Mouse (Mus musculus): ENCODE data around the gene Olfr1564. TPM values are rescaled to one million over a fixed set of nuclear protein-coding genes. Genes with fewer than 3 reads are reported as not detected.
"Not testable (repeated sequence)": the region's sequence is repeated elsewhere in the genome, so short reads cannot be mapped to it uniquely, and the experiment has no call there.

The Olfr1564 gene
- not detected in 2 replicates for polyA plus RNA-seq (2012; ENCODE audit: insufficient read depth, insufficient read length, low replicate concordance, missing spikeins)

- WGBS, result 80% methylated on average over 2 of the region's 2 CpGs
- H3K27ac ChIP-seq (ENCODE audit: insufficient read depth, low read depth, low read length), result no peak within 1 kb of the TSS
These were observed at the start of gene Olfr1564 for GRCm38 (mm10) chr17:33221590-33221989. Gene Olfr1564 (minus strand): TSS chr17:33221690.

GRCm38 (mm10) chr17:33268907-33269306 lies 47.4 kb upstream of the Olfr1564 start:
- TF ChIP-seq CTCF (IDR thresholded peaks at IDR 0.05; ENCODE audit: insufficient read depth, low read depth, low read length) (no peak), POLR2A (IDR thresholded peaks at IDR 0.05; ENCODE audit: insufficient read depth, low read depth, low read length) (no peak)
- 87% methylated on average over 9 of the region's 9 CpGs for WGBS
- no peak overlapping the region for H3K27ac ChIP-seq (ENCODE audit: insufficient read depth, low read depth, low read length)

More at GRCm38 (mm10) chr17:33221590-33221989, at the start of gene Olfr1564:
- Histone ChIP-seq H3K4me1 (ENCODE audit: control insufficient read depth, insufficient read depth, low read length) (no peaks in the 10 kb centered on the region), H3K4me3 (ENCODE audit: insufficient read depth, low read depth, low read length) (no peak within 1 kb of the TSS)
- no peak for TF ChIP-seq CTCF (IDR thresholded peaks at IDR 0.05; ENCODE audit: insufficient read depth, low read depth, low read length)
- TF ChIP-seq POLR2A (IDR thresholded peaks at IDR 0.05; ENCODE audit: insufficient read depth, low read depth, low read length), result no peak

GRCm38 (mm10) chr17:33264376-33264775 lies 42.9 kb upstream of the Olfr1564 start, which contains the start of gene Olfr63:
Gene Olfr63 (plus strand): TSS chr17:33264676.
- H3K4me1 ChIP-seq (ENCODE audit: control insufficient read depth, insufficient read depth, low read length), result no peaks in the 10 kb centered on the region
- no peak for TF ChIP-seq CTCF (IDR thresholded peaks at IDR 0.05; ENCODE audit: insufficient read depth, low read depth, low read length)
- TF ChIP-seq POLR2A (IDR thresholded peaks at IDR 0.05; ENCODE audit: insufficient read depth, low read depth, low read length), result no peak
- WGBS, result 65% methylated on average over 1 of the region's 1 CpGs
- no peak within 1 kb of the TSS for H3K4me3 ChIP-seq (ENCODE audit: insufficient read depth, low read depth, low read length)
- H3K27ac ChIP-seq (ENCODE audit: insufficient read depth, low read depth, low read length), result no peak within 1 kb of the TSS

More at GRCm38 (mm10) chr17:33268907-33269306, 47.4 kb upstream of the Olfr1564 start:
- no peak overlapping the region for H3K4me3 ChIP-seq (ENCODE audit: insufficient read depth, low read depth, low read length)
- no peaks in the 10 kb centered on the region for H3K4me1 ChIP-seq (ENCODE audit: control insufficient read depth, insufficient read depth, low read length)

DNA sequence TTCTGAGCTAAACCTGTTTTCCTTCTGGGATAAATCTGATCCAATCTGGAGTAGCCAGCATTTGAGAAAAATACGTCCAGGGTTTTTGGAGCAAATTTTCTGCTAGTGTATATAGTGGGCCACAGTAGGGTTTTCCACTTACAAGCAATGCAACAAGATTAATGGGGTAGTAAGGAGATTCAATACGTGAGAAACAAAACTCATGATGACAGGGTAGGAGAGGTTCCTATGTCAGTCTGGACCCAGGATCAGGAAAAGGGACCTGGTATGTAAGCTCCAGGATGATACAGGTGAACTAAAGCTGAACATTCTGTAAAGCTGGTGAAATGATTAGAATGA lies 33.8 kb upstream of the Olfr1564 start:
- H3K4me1 ChIP-seq (ENCODE audit: control insufficient read depth, insufficient read depth, low read length); H3K4me3 ChIP-seq (ENCODE audit: insufficient read depth, low read depth, low read length); H3K27ac ChIP-seq (ENCODE audit: insufficient read depth, low read depth, low read length): not testable (repeated sequence)
- no CpG with 5 or more reads among the region's 2 CpGs for WGBS

DNA sequence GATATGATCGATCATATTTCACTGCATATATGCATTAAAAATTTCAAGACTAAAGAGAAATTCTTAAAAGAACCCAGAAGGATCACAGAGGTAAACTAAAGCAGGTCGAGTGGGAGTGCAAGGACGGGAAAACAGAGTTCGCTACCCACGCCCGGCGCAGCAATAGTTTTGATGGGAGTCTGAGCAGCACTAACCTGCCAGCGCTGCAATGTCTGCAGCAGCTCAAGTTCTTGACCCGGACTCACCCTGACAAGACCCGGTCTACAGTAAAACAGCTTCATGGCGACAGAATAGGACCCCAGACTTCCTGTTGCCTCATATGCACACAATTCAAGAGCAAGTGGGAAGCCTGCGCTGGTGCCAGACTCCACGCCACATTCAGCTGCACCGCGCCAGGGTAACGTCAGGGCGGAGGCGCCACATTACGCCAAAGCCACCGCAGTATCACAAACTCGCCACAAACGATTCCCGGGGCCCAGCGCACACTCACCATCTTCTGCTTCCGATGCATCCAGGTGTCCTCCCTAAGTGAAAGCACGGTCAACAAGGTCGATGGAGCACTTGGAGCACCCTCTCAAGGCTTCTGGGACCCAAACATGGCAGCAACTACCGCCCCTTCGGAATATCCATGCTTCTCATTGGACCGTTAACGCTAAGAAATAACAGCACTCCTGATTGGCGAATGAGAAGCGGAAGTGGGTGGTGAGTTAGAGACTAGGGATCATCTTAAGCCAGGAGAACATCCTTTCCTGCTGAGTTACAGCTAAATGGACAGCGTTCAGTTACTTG lies 33.2 kb upstream of the Olfr1564 start, which contains the start of gene Zfp955a:
TSS of gene Zfp955a (minus strand) at position 616 of the 789 bp plus-strand sequence.
- not testable (repeated sequence) for H3K4me1 ChIP-seq (ENCODE audit: control insufficient read depth, insufficient read depth, low read length); H3K4me3 ChIP-seq (ENCODE audit: insufficient read depth, low read depth, low read length); H3K27ac ChIP-seq (ENCODE audit: insufficient read depth, low read depth, low read length)
- 42% methylated on average over 1 of the region's 34 CpGs for WGBS

- not testable (repeated sequence) for H3K4me1 ChIP-seq (ENCODE audit: control insufficient read depth, insufficient read depth, low read length); H3K27ac ChIP-seq (ENCODE audit: insufficient read depth, low read depth, low read length); H3K4me3 ChIP-seq (ENCODE audit: insufficient read depth, low read depth, low read length)
- WGBS, result 90% methylated on average over 1 of the region's 1 CpGs
These were observed 15.2 kb upstream of the Olfr1564 start for GRCm38 (mm10) chr17:33236646-33237045.

DNA sequence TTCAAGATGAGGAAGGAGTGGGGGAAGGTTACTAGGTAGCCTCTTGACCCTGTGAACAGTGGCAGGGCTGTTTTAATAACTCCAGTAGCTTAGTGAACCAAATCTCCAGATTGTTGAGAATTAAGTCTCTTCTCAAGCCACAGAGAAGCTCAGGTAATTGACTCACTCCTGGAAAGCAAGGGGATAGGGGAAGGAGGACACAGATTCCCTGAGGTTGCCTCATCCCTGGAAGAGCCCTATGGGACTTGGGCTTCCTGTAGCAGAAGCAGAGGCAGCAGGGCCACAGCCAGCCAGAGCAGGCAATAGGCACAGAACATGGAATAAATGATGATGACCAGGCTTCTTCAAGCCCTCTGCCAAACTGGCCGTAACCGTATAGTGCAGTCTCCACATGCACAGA lies 30.5 kb downstream of the Olfr1564 start, which contains the start of gene Olfr239:
TSS of gene Olfr239 (plus strand) at position 301 of the 400 bp plus-strand sequence.
- not testable (repeated sequence) for H3K4me1 ChIP-seq (ENCODE audit: control insufficient read depth, insufficient read depth, low read length); H3K27ac ChIP-seq (ENCODE audit: insufficient read depth, low read depth, low read length); H3K4me3 ChIP-seq (ENCODE audit: insufficient read depth, low read depth, low read length)
- no CpG with 5 or more reads among the region's 2 CpGs for WGBS

DNA sequence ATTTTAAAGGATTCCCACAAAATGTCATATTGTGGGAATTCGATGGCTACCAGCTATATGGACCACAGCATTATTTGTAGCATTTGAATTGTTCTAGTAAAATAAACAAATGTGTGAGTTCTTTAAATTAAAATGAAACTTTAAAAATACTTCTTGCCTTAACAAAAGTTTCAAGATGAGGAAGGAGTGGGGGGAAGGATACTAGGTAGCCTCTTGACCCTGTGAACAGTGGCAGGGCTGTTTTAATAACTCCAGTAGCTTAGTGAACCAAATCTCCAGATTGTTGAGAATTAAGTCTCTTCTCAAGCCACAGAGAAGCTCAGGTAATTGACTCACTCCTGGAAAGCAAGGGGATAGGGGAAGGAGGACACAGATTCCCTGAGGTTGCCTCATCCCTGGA lies 53.3 kb downstream of the Olfr1564 start, which contains the start of gene Olfr55:
TSS of gene Olfr55 (plus strand) at position 301 of the 400 bp plus-strand sequence.
- H3K27ac ChIP-seq (ENCODE audit: insufficient read depth, low read depth, low read length); H3K4me1 ChIP-seq (ENCODE audit: control insufficient read depth, insufficient read depth, low read length); H3K4me3 ChIP-seq (ENCODE audit: insufficient read depth, low read depth, low read length): not testable (repeated sequence)
- 78% methylated on average over 1 of the region's 1 CpGs for WGBS

Other genes with a start within 250 kb of the Olfr1564 start
- not detected in 2 replicates for gene Zfp952, start 228.6 kb downstream of the Olfr1564 start, polyA plus RNA-seq (2012; ENCODE audit: insufficient read depth, insufficient read length, low replicate concordance, missing spikeins)
- gene Zfp763, start 188.3 kb downstream of the Olfr1564 start, polyA plus RNA-seq (2012; ENCODE audit: insufficient read depth, insufficient read length, low replicate concordance, missing spikeins), result not detected in 2 replicates
- not detected in 2 replicates for gene 4921501E09Rik, start 153.6 kb downstream of the Olfr1564 start, polyA plus RNA-seq (2012; ENCODE audit: insufficient read depth, insufficient read length, low replicate concordance, missing spikeins)
- not detected in 2 replicates for gene Zfp563, start 132.4 kb downstream of the Olfr1564 start, polyA plus RNA-seq (2012; ENCODE audit: insufficient read depth, insufficient read length, low replicate concordance, missing spikeins)
- gene Morc2b, start 82.0 kb downstream of the Olfr1564 start, polyA plus RNA-seq (2012; ENCODE audit: insufficient read depth, insufficient read length, low replicate concordance, missing spikeins), result not detected in 2 replicates
- gene Olfr55, start 53.2 kb downstream of the Olfr1564 start, polyA plus RNA-seq (2012; ENCODE audit: insufficient read depth, insufficient read length, low replicate concordance, missing spikeins), result not detected in 2 replicates
- gene Olfr239, start 30.4 kb downstream of the Olfr1564 start, polyA plus RNA-seq (2012; ENCODE audit: insufficient read depth, insufficient read length, low replicate concordance, missing spikeins), result not detected in 2 replicates
- not detected in 2 replicates for gene Zfp955a, start 33.5 kb upstream of the Olfr1564 start, polyA plus RNA-seq (2012; ENCODE audit: insufficient read depth, insufficient read length, low replicate concordance, missing spikeins)
- gene Olfr63, start 43.0 kb upstream of the Olfr1564 start, polyA plus RNA-seq (2012; ENCODE audit: insufficient read depth, insufficient read length, low replicate concordance, missing spikeins), result not detected in 2 replicates
- not detected in 2 replicates for gene Zfp955b, start 67.9 kb upstream of the Olfr1564 start, polyA plus RNA-seq (2012; ENCODE audit: insufficient read depth, insufficient read length, low replicate concordance, missing spikeins)
- not detected in 2 replicates for gene Zfp81, start 137.2 kb upstream of the Olfr1564 start, polyA plus RNA-seq (2012; ENCODE audit: insufficient read depth, insufficient read length, low replicate concordance, missing spikeins)
- not detected in 2 replicates for gene Zfp101, start 173.0 kb upstream of the Olfr1564 start, polyA plus RNA-seq (2012; ENCODE audit: insufficient read depth, insufficient read length, low replicate concordance, missing spikeins)
- gene Actl9, start 211.2 kb upstream of the Olfr1564 start, polyA plus RNA-seq (2012; ENCODE audit: insufficient read depth, insufficient read length, low replicate concordance, missing spikeins), result not detected in 2 replicates